Mouse (Mus musculus) left cerebral cortex, postnatal 36 days (tissue): ENCODE results near the gene Muc4. TPM values are rescaled to one million over a fixed set of nuclear protein-coding genes. Genes with fewer than 3 reads are reported as not detected.

Source experiments
- DNase-seq, 2 experiments: peaks; one replicate each; pipeline ENCODE4 v3.0.0; 2021 to 2022; ENCODE audit warnings: low spot score in 2 of 2, mixed read lengths in 1 of 2
- intact Hi-C: fragments of 180-260 bp; cut with DNase I; formaldehyde crosslinking; loops from one replicate; pipeline ENCODE4 v1.15.1; 2025
- total RNA-seq, 2 experiments: library from RNA; stranded (reverse); gene quantifications; 2 replicates each; pipeline ENCODE4 v1.2.3; 2021

The Muc4 gene
- total RNA-seq, 2 experiments from 2014 or later, result not detected

GRCm38 (mm10) chr16:32824061-32824460 is 88.4 kb downstream of the Muc4 start:
- DNase-seq, result no peak
- intact Hi-C loops, result no loop called here

- no peak for DNase-seq
- intact Hi-C loops, result no loop called here
These were observed 89.7 kb downstream of the Muc4 start for GRCm38 (mm10) chr16:32825380-32825779.

- intact Hi-C loops, result no loop called here
These were observed 90.8 kb downstream of the Muc4 start for GRCm38 (mm10) chr16:32826521-32826920.

GRCm38 (mm10) chr16:32829104-32829503 is 93.4 kb downstream of the Muc4 start:
- intact Hi-C loops, result no loop called here

More at GRCm38 (mm10) chr16:32826521-32826920, 90.8 kb downstream of the Muc4 start:
- no peak for DNase-seq

GRCm38 (mm10) chr16:32831501-32831900 is 95.8 kb downstream of the Muc4 start:
- DNase-seq, result no peak
- intact Hi-C loops, result no loop called here

More at GRCm38 (mm10) chr16:32829104-32829503, 93.4 kb downstream of the Muc4 start:
- no peak for DNase-seq

Other genes starting within 250 kb of the Muc4 start
- not detected for gene Slc51a, start 248.0 kb upstream of the Muc4 start, total RNA-seq
- not detected for gene Zdhhc19, start 239.6 kb upstream of the Muc4 start, total RNA-seq
- 10 to 100 TPM; 78.8 to 81.9 TPM for gene Tfrc, start 127.0 kb upstream of the Muc4 start, total RNA-seq
- 100 to 1,000 TPM; 197 to 205 TPM for gene Tnk2, start 92.0 kb upstream of the Muc4 start, total RNA-seq
- not detected for gene Muc20, start 61.5 kb downstream of the Muc4 start, total RNA-seq
- gene Smbd1, start 74.6 kb downstream of the Muc4 start, total RNA-seq, result not detected
- 100 to 1,000 TPM; 115 to 121 TPM for gene Fyttd1, start 141.6 kb downstream of the Muc4 start, total RNA-seq
- 10 to 100 TPM; 60.7 to 72.2 TPM for gene Rubcn, start 141.9 kb downstream of the Muc4 start, total RNA-seq
- gene Lrch3, start 178.2 kb downstream of the Muc4 start, total RNA-seq, result 10 to 100 TPM; 31.5 to 39.3 TPM